Comparison of ENCODE assay signal across 16 mouse cellular contexts in genomic region chr8:105609355-105609754, GRCm38 (mm10). TPM values are rescaled to one million over a fixed set of nuclear protein-coding genes. Genes with fewer than 3 reads are reported as not detected.
DNase-seq lines count a peak whose midpoint lies in the region; ATAC-seq and TF ChIP-seq lines count a peak whose summit lies in the region.
"Had no signal": no experiment of that assay in that cellular context is flagged by ENCODE, and none has a peak within 500 bp of the region (broad histone marks: within the 10 kb centered on the region; RNA-seq: fewer than 3 reads in every experiment).

No protein-coding gene starts in this region.

- peaks cover 11% of the 10 kb centered on the region for H3K27me3 ChIP-seq in heart, embryonic 13.5 days (replicated peaks)
- no peaks in the 10 kb centered on the region for H3K27me3 ChIP-seq in heart, embryonic 11.5 days (ENCODE audit: control insufficient read depth, insufficient read depth, low read length)
- H3K27me3 ChIP-seq in spleen, adult 2 months (ENCODE audit: control insufficient read depth, insufficient read depth, low read length) = no peaks in the 10 kb centered on the region
- peaks cover 7% of the 10 kb centered on the region; the same call in 1 of the 2 replicates for H3K27me3 ChIP-seq in liver, embryonic 11.5 days (replicated peaks; ENCODE audit: control insufficient read depth, insufficient read depth, low read length)
- H3K27me3 ChIP-seq in myocyte (ENCODE audit: control insufficient read depth, insufficient read depth, insufficient read length) = no peaks in the 10 kb centered on the region

- TF ChIP-seq CTCF in spleen, adult 2 months (IDR thresholded peaks at IDR 0.05; ENCODE audit: extremely low read depth, insufficient read depth, insufficient read length, insufficient replicate concordance) = no peak

- WGBS in heart, embryonic 13.5 days = 47% methylated on average over 2 of the region's 2 CpGs
- 52% methylated on average over 2 of the region's 2 CpGs for WGBS in heart, embryonic 11.5 days (ENCODE audit: insufficient replicate concordance)
- WGBS in spleen, adult 2 months = 17% methylated on average over 2 of the region's 2 CpGs
- 22% methylated on average over 2 of the region's 2 CpGs for WGBS in liver, embryonic 11.5 days

- H3K4me1 ChIP-seq in heart, embryonic 13.5 days = peaks cover 64% of the 10 kb centered on the region
- H3K4me1 ChIP-seq in heart, embryonic 11.5 days (ENCODE audit: control insufficient read depth, insufficient read depth, low read length) = peaks cover 27% of the 10 kb centered on the region
- peaks cover 32% of the 10 kb centered on the region for H3K4me1 ChIP-seq in spleen, adult 2 months (ENCODE audit: control insufficient read depth, insufficient read depth, insufficient read length)
- peaks cover 65% of the 10 kb centered on the region for H3K4me1 ChIP-seq in liver, embryonic 11.5 days (replicated peaks; ENCODE audit: control insufficient read depth, insufficient read depth, low read length)

- no peaks in the 10 kb centered on the region for H3K9me3 ChIP-seq in heart, embryonic 13.5 days
- no peaks in the 10 kb centered on the region for H3K9me3 ChIP-seq in heart, embryonic 11.5 days (replicated peaks; ENCODE audit: control insufficient read depth, low read length)
- H3K9me3 ChIP-seq in liver, embryonic 11.5 days (ENCODE audit: control insufficient read depth, low read length) = no peaks in the 10 kb centered on the region
- H3K9me3 ChIP-seq: forebrain, embryonic 15.5 days; hindbrain, embryonic 13.5 days; midbrain, embryonic 10.5 days had no signal

- no peak overlapping the region for H3K4me2 ChIP-seq in heart, embryonic 13.5 days
- H3K4me2 ChIP-seq in heart, embryonic 11.5 days = no peak overlapping the region
- H3K4me2 ChIP-seq in liver, embryonic 11.5 days = peak overlapping the region; percentile 33
- H3K4me2 ChIP-seq in myocyte (ENCODE audit: low read depth) = peak overlapping the region; percentile 6
- H3K4me2 ChIP-seq: forebrain, embryonic 15.5 days; hindbrain, embryonic 13.5 days had no signal

- peaks cover 14% of the 10 kb centered on the region for H3K36me3 ChIP-seq in heart, embryonic 13.5 days
- H3K36me3 ChIP-seq in heart, embryonic 11.5 days (ENCODE audit: control insufficient read depth, insufficient read depth, low read length) = no peaks in the 10 kb centered on the region
- H3K36me3 ChIP-seq in spleen, adult 2 months (ENCODE audit: control insufficient read depth, insufficient read depth, low read length) = no peaks in the 10 kb centered on the region
- no peaks in the 10 kb centered on the region for H3K36me3 ChIP-seq in liver, embryonic 11.5 days (ENCODE audit: control insufficient read depth, insufficient read depth, low read length)
- no peaks in the 10 kb centered on the region for H3K36me3 ChIP-seq in myocyte (ENCODE audit: control insufficient read depth, insufficient read depth)
- H3K36me3 ChIP-seq: forebrain, embryonic 15.5 days; hindbrain, embryonic 13.5 days; midbrain, embryonic 10.5 days had no signal

- TF ChIP-seq POLR2A in spleen, adult 2 months (IDR thresholded peaks at IDR 0.05; ENCODE audit: low read depth, low read length) = no peak
- TF ChIP-seq POLR2A in myocyte (IDR thresholded peaks at IDR 0.05; ENCODE audit: insufficient read length, low read depth) = no peak

- no peak for DNase-seq in spleen, adult 2 months (ENCODE audit: low read depth in 1 of 2, low spot score in 2 of 2)
- DNase-seq in spleen, postnatal 4 days (ENCODE audit: low spot score in 2 of 2) = no peak
- peak; percentile 37 for DNase-seq in liver, embryonic 11.5 days (ENCODE audit: low spot score)
- no peak for DNase-seq in embryo, embryonic 11 days
- no peak for DNase-seq in B cell, adult 2 months
- DNase-seq: adrenal gland, postnatal 10 days; cerebellum, adult 9-11 months; kidney, postnatal 14 days; lung, adult 18-20 months had no signal

- peaks cover 65% of the 10 kb centered on the region for H3K79me2 ChIP-seq in myocyte (ENCODE audit: control insufficient read depth, insufficient read depth)

- H3K9ac ChIP-seq in heart, embryonic 13.5 days = peak overlapping the region; percentile 37; the same call in 1 of the 2 replicates
- no peak overlapping the region for H3K9ac ChIP-seq in heart, embryonic 11.5 days (ENCODE audit: low read depth, low read length)
- no peak overlapping the region for H3K9ac ChIP-seq in liver, embryonic 11.5 days (ENCODE audit: low read depth, low read length)
- H3K9ac ChIP-seq: forebrain, embryonic 15.5 days; hindbrain, embryonic 13.5 days had no signal

- H3K27ac ChIP-seq in heart, embryonic 13.5 days (replicated peaks) = no peak overlapping the region
- H3K27ac ChIP-seq in heart, embryonic 11.5 days (ENCODE audit: low read depth, low read length) = no peak overlapping the region
- H3K27ac ChIP-seq in spleen, adult 2 months (ENCODE audit: insufficient read depth, low read length) = peak overlapping the region; percentile 14; the same call in 1 of the 2 replicates
- H3K27ac ChIP-seq in liver, embryonic 11.5 days (ENCODE audit: low read depth, low read length) = peak overlapping the region; percentile 60
- H3K27ac ChIP-seq: forebrain, embryonic 15.5 days; hindbrain, embryonic 13.5 days; midbrain, embryonic 10.5 days had no signal

- H3K4me3 ChIP-seq in heart, embryonic 13.5 days = no peak overlapping the region
- H3K4me3 ChIP-seq in heart, embryonic 11.5 days (ENCODE audit: low read depth, low read length) = no peak overlapping the region
- H3K4me3 ChIP-seq in spleen, adult 2 months (ENCODE audit: extremely low read depth, insufficient read depth, insufficient read length) = no peak overlapping the region
- peak overlapping the region; percentile 10 for H3K4me3 ChIP-seq in liver, embryonic 11.5 days (ENCODE audit: low read depth, low read length)
- H3K4me3 ChIP-seq in myocyte = no peak overlapping the region
- H3K4me3 ChIP-seq: forebrain, embryonic 15.5 days; hindbrain, embryonic 13.5 days; midbrain, embryonic 10.5 days had no signal

- ATAC-seq in heart, embryonic 13.5 days (ENCODE audit: extremely low read depth, insufficient number of reproducible peaks, low FRiP score, low TSS enrichment) = no peak
- no peak for ATAC-seq in heart, embryonic 11.5 days (replicated peaks; ENCODE audit: insufficient number of reproducible peaks, low FRiP score, low TSS enrichment)
- ATAC-seq in liver, embryonic 11.5 days (replicated peaks; ENCODE audit: low FRiP score) = peak; percentile 68
- ATAC-seq: forebrain, embryonic 15.5 days; intestine, embryonic 16.5 days had no signal

- H3ac ChIP-seq in myocyte (ENCODE audit: control insufficient read depth, insufficient read length) = no peak overlapping the region

TF ChIP-seq in myocyte, 11 proteins besides CTCF, POLR2A, EP300 and RAD21:
- TF ChIP-seq TCF12 (IDR thresholded peaks at IDR 0.05; ENCODE audit: insufficient read depth, poor library complexity, severe bottlenecking) = no peak

RNA-seq across cellular contexts. Expression of gene Ripor1, which starts 4.3 kb away (rescaled TPM):
- polyA plus RNA-seq in heart, embryonic 13.5 days (2015; fragmentation: Nextera tagmentation; extraction: Ambion mirVana) = 32.1 and 32.5 TPM in 2 replicates
- polyA plus RNA-seq in heart, embryonic 11.5 days (2014; fragmentation: Nextera tagmentation; extraction: Ambion mirVana) = 23.6 and 27.9 TPM in 2 replicates
- 25.6 and 26.5 TPM in 2 replicates for polyA plus RNA-seq in spleen, adult 2 months (2012; rRNA removed)
- polyA plus RNA-seq in liver, embryonic 11.5 days (2014; fragmentation: Nextera tagmentation; extraction: Ambion mirVana) = 31.4 and 33.0 TPM in 2 replicates
- 47.6 TPM for polyA plus RNA-seq in myocyte (2012; fragmentation: generic; extraction: Trizol)

RNA-seq across cellular contexts. Expression of gene Ctcf, which starts 27.0 kb away (rescaled TPM):
- polyA plus RNA-seq in heart, embryonic 13.5 days (2015; fragmentation: Nextera tagmentation; extraction: Ambion mirVana) = 67.1 and 76.2 TPM in 2 replicates
- 53.9 and 66.3 TPM in 2 replicates for polyA plus RNA-seq in heart, embryonic 11.5 days (2014; fragmentation: Nextera tagmentation; extraction: Ambion mirVana)
- 22.1 and 24.5 TPM in 2 replicates for polyA plus RNA-seq in spleen, adult 2 months (2012; rRNA removed)
- 79.0 and 83.2 TPM in 2 replicates for polyA plus RNA-seq in liver, embryonic 11.5 days (2014; fragmentation: Nextera tagmentation; extraction: Ambion mirVana)
- polyA plus RNA-seq in myocyte (2012; fragmentation: generic; extraction: Trizol) = 17.6 TPM

RNA-seq across cellular contexts. Expression of gene Agrp, which starts 27.8 kb away (rescaled TPM):
- polyA plus RNA-seq in heart, embryonic 13.5 days (2015; fragmentation: Nextera tagmentation; extraction: Ambion mirVana) = 0.23 TPM in 1 of 2 replicates, not detected in the other
- polyA plus RNA-seq in heart, embryonic 11.5 days (2014; fragmentation: Nextera tagmentation; extraction: Ambion mirVana) = 0.50 and 0.84 TPM in 2 replicates
- 0.14 TPM in 1 of 2 replicates, not detected in the other for polyA plus RNA-seq in spleen, adult 2 months (2012; rRNA removed)
- 0.53 TPM in 1 of 2 replicates, not detected in the other for polyA plus RNA-seq in liver, embryonic 11.5 days (2014; fragmentation: Nextera tagmentation; extraction: Ambion mirVana)
- polyA plus RNA-seq in myocyte (2012; fragmentation: generic; extraction: Trizol) = 0.47 TPM

RNA-seq across cellular contexts. Expression of gene Atp6v0d1, which starts 43.5 kb away (rescaled TPM):
- 58.1 and 60.9 TPM in 2 replicates for polyA plus RNA-seq in heart, embryonic 13.5 days (2015; fragmentation: Nextera tagmentation; extraction: Ambion mirVana)
- polyA plus RNA-seq in heart, embryonic 11.5 days (2014; fragmentation: Nextera tagmentation; extraction: Ambion mirVana) = 80.7 and 86.3 TPM in 2 replicates
- polyA plus RNA-seq in spleen, adult 2 months (2012; rRNA removed) = 68.3 and 72.0 TPM in 2 replicates
- polyA plus RNA-seq in liver, embryonic 11.5 days (2014; fragmentation: Nextera tagmentation; extraction: Ambion mirVana) = 74.2 and 76.3 TPM in 2 replicates
- polyA plus RNA-seq in myocyte (2012; fragmentation: generic; extraction: Trizol) = 126 TPM

Comparison
In these comparisons a context has a peak if more than half of its experiments do, and no peak if none do; other contexts are left out.
1. H3K27ac ChIP-seq: peak in spleen, adult 2 months (single experiment) and liver, embryonic 11.5 days (single experiment); none in heart, embryonic 13.5 days (single experiment) and heart, embryonic 11.5 days (single experiment).
2. H3K4me2 ChIP-seq: peak in liver, embryonic 11.5 days (single experiment) and myocyte (single experiment); none in heart, embryonic 13.5 days (single experiment) and heart, embryonic 11.5 days (single experiment).